Mouse (Mus musculus): ENCODE measurements around the gene Txlna. TPM values are rescaled to one million over a fixed set of nuclear protein-coding genes. Genes with fewer than 3 reads are reported as not detected.

Txlna gene
- total RNA-seq, 4 experiments from 2014 or later = 23.2 to 30.1 (median 25.8) TPM

GRCm38 (mm10) chr4:129600233-129601158 lies 40.4 kb downstream of the Txlna start, which contains the start of the genes Eif3i and Tmem234:
TSS of gene Eif3i (minus strand) at chr4:129600648.
TSS of gene Tmem234 (plus strand) at chr4:129600668.
- DNase-seq (ENCODE audit: low spot score) = peak; percentile 87

GRCm38 (mm10) chr4:129588865-129589264 lies 52.0 kb downstream of the Txlna start:
- no peak for DNase-seq (ENCODE audit: low spot score)

GRCm38 (mm10) chr4:129586943-129587342 lies 53.9 kb downstream of the Txlna start:
- DNase-seq (ENCODE audit: low spot score) = no peak

- DNase-seq (ENCODE audit: low spot score) = no peak
These were observed 55.1 kb downstream of the Txlna start for GRCm38 (mm10) chr4:129585773-129586172.

GRCm38 (mm10) chr4:129584884-129585608 lies 55.8 kb downstream of the Txlna start:
- DNase-seq (ENCODE audit: low spot score) = peak; percentile 82

GRCm38 (mm10) chr4:129584370-129584769 lies 56.5 kb downstream of the Txlna start:
- DNase-seq (ENCODE audit: low spot score) = no peak

- no peak for DNase-seq (ENCODE audit: low spot score)
These were observed 58.6 kb downstream of the Txlna start for GRCm38 (mm10) chr4:129582251-129582650.

- no peak for DNase-seq (ENCODE audit: low spot score)
These were observed 60.5 kb downstream of the Txlna start for GRCm38 (mm10) chr4:129580347-129580746.

- peak; percentile 51 for DNase-seq (ENCODE audit: low spot score)
These were observed 62.4 kb downstream of the Txlna start, which contains the start of gene Fam167b for GRCm38 (mm10) chr4:129578466-129578865. TSS of gene Fam167b (minus strand) at chr4:129578549.

- no peak for DNase-seq (ENCODE audit: low spot score)
These were observed 63.2 kb downstream of the Txlna start for GRCm38 (mm10) chr4:129577688-129578087.

- DNase-seq (ENCODE audit: low spot score) = peak; percentile 61
These were observed 63.9 kb downstream of the Txlna start for GRCm38 (mm10) chr4:129576863-129577491.

Small RNA genes lying within 50 kb of the gene (microRNA-seq; reads per million reads assigned to microRNA genes)
- not detected for gene Mir7016

Other genes starting within 250 kb of the Txlna start
- under 1 TPM; 0.09 to 0.14 (median 0.09) TPM for gene Zbtb8b, start 200.2 kb downstream of the Txlna start, total RNA-seq (2022)
- gene Bsdc1, start 179.5 kb downstream of the Txlna start, total RNA-seq (2022) = 10 to 100 TPM; 50.3 to 54.6 (median 53.3) TPM
- not detected for gene Tssk3, start 150.0 kb downstream of the Txlna start, total RNA-seq (2022)
- gene Fam229a, start 149.9 kb downstream of the Txlna start, total RNA-seq (2022) = not detected
- 1 to 10 TPM; 2.3 to 3.3 (median 3.2) TPM for gene Marcksl1, start 127.5 kb downstream of the Txlna start, total RNA-seq (2022)
- 10 to 100 TPM; 11.4 to 15.0 (median 12.8) TPM for gene Hdac1, start 98.4 kb downstream of the Txlna start, total RNA-seq (2022)
- 1 to 10 TPM in 1 of 4 experiments, under 1 TPM in 2, not detected in 1; 0.14 to 1.3 (median 0.53) TPM for gene Lck, start 67.4 kb downstream of the Txlna start, total RNA-seq (2022)
- under 1 TPM in 2 of 4 experiments, not detected in 2; 0.35 to 0.55 TPM for gene Fam167b, start 62.5 kb downstream of the Txlna start, total RNA-seq (2022)
- gene Eif3i, start 40.4 kb downstream of the Txlna start, total RNA-seq (2022) = 100 to 1,000 TPM; 118 to 136 (median 130) TPM
- 10 to 100 TPM; 40.4 to 44.9 (median 42.0) TPM for gene Tmem234, start 40.4 kb downstream of the Txlna start, total RNA-seq (2022)
- gene Dcdc2b, start 26.8 kb downstream of the Txlna start, total RNA-seq (2022) = 1 to 10 TPM in 2 of 4 experiments, under 1 TPM in 2; 0.32 to 1.2 (median 0.82) TPM
- gene Iqcc, start 22.0 kb downstream of the Txlna start, total RNA-seq (2022) = 10 to 100 TPM; 14.6 to 22.9 (median 19.0) TPM
- gene Ccdc28b, start 17.1 kb downstream of the Txlna start, total RNA-seq (2022) = 10 to 100 TPM; 11.9 to 20.3 (median 14.6) TPM
- 10 to 100 TPM; 59.7 to 77.9 (median 72.2) TPM for gene Kpna6, start 31.7 kb upstream of the Txlna start, total RNA-seq (2022)
- 1 to 10 TPM; 3.8 to 5.7 (median 5.3) TPM for gene Tmem39b, start 55.8 kb upstream of the Txlna start, total RNA-seq (2022)
- gene Khdrbs1, start 101.2 kb upstream of the Txlna start, total RNA-seq (2022) = 10 to 100 TPM; 33.9 to 38.6 (median 37.7) TPM
- gene Ptp4a2, start 170.2 kb upstream of the Txlna start, total RNA-seq (2022) = 100 to 1,000 TPM; 196 to 239 (median 228) TPM